Mouse (Mus musculus): ENCODE measurements at regions not wholly inside any gene's neighbourhood (a gene's known extent, or its start where the extent isn't known, plus 50 kb on each side); places are given as distances from the start of the nearest gene placed in this dataset.

GRCm38 (mm10) chr8:80325132-80325531 is 168.4 kb upstream of the Gypa start:
- TF ChIP-seq CTCF (IDR thresholded peaks at IDR 0.05; ENCODE audit: low read depth) (no peak), EP300 (IDR thresholded peaks at IDR 0.05; ENCODE audit: low read depth) (no peak)

All from liver, postnatal 0 days (tissue).